Mouse (Mus musculus) retina, postnatal 1 day (tissue): Measurements from ENCODE around the gene S100a10.
"Not testable (repeated sequence)": the region's sequence is repeated elsewhere in the genome, so short reads cannot be mapped to it uniquely, and the experiment has no call there.

Experiments used
- DNase-seq: peaks from one replicate; pipeline ENCODE4 v3.0.0-alpha.2; 2012

S100a10 gene

GRCm38 (mm10) chr3:93554981-93555877, at the start of gene S100a10:
S100a10 (plus strand) TSS chr3:93555080.
- DNase-seq: peak; percentile 64

GRCm38 (mm10) chr3:93505960-93506863, 48.7 kb upstream of the S100a10 start:
- no peak for DNase-seq

- DNase-seq: no peak
Measured at GRCm38 (mm10) chr3:93506881-93507325, 48.0 kb upstream of the S100a10 start.

GRCm38 (mm10) chr3:93509301-93509700, 45.6 kb upstream of the S100a10 start:
- DNase-seq: no peak

- no peak for DNase-seq
Measured at GRCm38 (mm10) chr3:93511036-93511435, 43.8 kb upstream of the S100a10 start.

GRCm38 (mm10) chr3:93511801-93512200, 43.1 kb upstream of the S100a10 start:
- DNase-seq: no peak

- DNase-seq: no peak
Measured at GRCm38 (mm10) chr3:93512386-93513101, 42.3 kb upstream of the S100a10 start.

- no peak for DNase-seq
Measured at GRCm38 (mm10) chr3:93514628-93515027, 40.3 kb upstream of the S100a10 start.

GRCm38 (mm10) chr3:93517343-93517742, 37.5 kb upstream of the S100a10 start:
- DNase-seq: no peak

GRCm38 (mm10) chr3:93519856-93520329, 35.0 kb upstream of the S100a10 start:
- no peak for DNase-seq

GRCm38 (mm10) chr3:93520330-93521193, 34.3 kb upstream of the S100a10 start, which contains the start of gene S100a11:
S100a11 (plus strand) TSS chr3:93520488.
- DNase-seq: peak; percentile 52

GRCm38 (mm10) chr3:93521462-93522057, 33.3 kb upstream of the S100a10 start:
- DNase-seq: no peak

GRCm38 (mm10) chr3:93522611-93523010, 32.3 kb upstream of the S100a10 start:
- DNase-seq: peak; percentile 59

GRCm38 (mm10) chr3:93527300-93527699, 27.6 kb upstream of the S100a10 start:
- no peak for DNase-seq

GRCm38 (mm10) chr3:93528807-93529206, 26.1 kb upstream of the S100a10 start:
- DNase-seq: no peak

GRCm38 (mm10) chr3:93537068-93537576, 17.8 kb upstream of the S100a10 start:
- DNase-seq: no peak

GRCm38 (mm10) chr3:93538486-93538885, 16.4 kb upstream of the S100a10 start:
- DNase-seq: no peak

- no peak for DNase-seq
Measured at GRCm38 (mm10) chr3:93541501-93541900, 13.4 kb upstream of the S100a10 start.

- not testable (repeated sequence) for DNase-seq
Measured at GRCm38 (mm10) chr3:93544170-93544569, 10.7 kb upstream of the S100a10 start.

- peak; percentile 83 for DNase-seq
Measured at GRCm38 (mm10) chr3:93547099-93547648, 7.7 kb upstream of the S100a10 start.
